Mouse (Mus musculus) erythroblast, embryonic 14.5 days (primary cell): ENCODE measurements around the gene Elk1.

Source experiments
- GATA1 ChIP-seq: IDR thresholded peaks from 2 replicates; pipeline ENCODE4 v1.6.1; 2012; ENCODE audit warnings: low read length, inconsistent platforms, mixed read lengths
- TAL1 ChIP-seq: IDR thresholded peaks from 3 replicates; pipeline ENCODE4 v1.6.1; 2012; ENCODE audit warnings: low read length, inconsistent platforms, mixed read lengths

GRCm38 (mm10) chrX:20980901-20981300 is 30.5 kb upstream of the Elk1 start:
- no peak for TF ChIP-seq TAL1
- no peak for TF ChIP-seq GATA1
